ENCODE assay signal across 23 mouse cellular contexts in the genomic region with DNA sequence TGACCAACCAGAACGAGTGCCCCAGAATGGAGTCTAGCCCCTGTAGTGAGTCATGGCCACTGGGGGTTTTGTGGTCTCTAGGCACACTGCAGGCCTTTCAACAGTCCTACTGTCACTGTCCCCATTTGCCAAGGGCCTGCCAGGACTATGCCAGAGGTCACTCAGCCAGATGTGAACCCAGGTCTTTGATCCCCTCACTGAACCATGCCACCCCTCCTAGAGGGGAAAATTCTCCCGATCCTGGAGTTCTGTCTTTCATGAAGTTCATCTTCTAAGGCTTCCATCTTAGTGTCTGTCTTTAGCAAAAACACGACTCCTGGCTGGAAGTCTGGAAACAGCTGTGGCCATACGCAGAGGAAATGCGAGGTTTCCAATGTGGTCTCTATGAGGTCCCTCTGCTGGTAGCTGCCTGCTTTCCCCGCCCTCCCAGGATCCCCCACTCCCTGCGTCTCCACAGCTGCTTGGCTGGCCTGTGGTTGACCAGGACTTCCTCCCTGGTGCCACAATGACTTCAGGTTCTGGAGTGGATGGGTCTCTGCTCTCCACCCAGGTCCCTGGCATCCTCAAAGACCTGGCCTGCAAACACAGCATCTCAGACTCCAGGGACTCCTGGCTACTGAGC. TPM values are rescaled to one million over a fixed set of nuclear protein-coding genes. Genes with fewer than 3 reads are reported as not detected.
DNase-seq lines count a peak whose midpoint lies in the region; ATAC-seq and TF ChIP-seq lines count a peak whose summit lies in the region.
"Had no signal": no experiment of that assay in that cellular context is flagged by ENCODE, and none has a peak within 500 bp of the region (broad histone marks: within the 10 kb centered on the region; RNA-seq: fewer than 3 reads in every experiment).

No protein-coding gene starts in this region.

- H3K4me3 ChIP-seq in heart, embryonic 11.5 days (ENCODE audit: low read depth, low read length) = no peak overlapping the region
- no peak overlapping the region for H3K4me3 ChIP-seq in kidney, postnatal 0 days (replicated peaks; ENCODE audit: low read depth, low read length)
- H3K4me3 ChIP-seq in lung, embryonic 15.5 days = no peak overlapping the region
- no peak overlapping the region for H3K4me3 ChIP-seq in midbrain, embryonic 10.5 days
- H3K4me3 ChIP-seq: hindbrain, embryonic 10.5 days; myocyte had no signal

- H3K9ac ChIP-seq in heart, embryonic 11.5 days (ENCODE audit: low read depth, low read length) = no peak overlapping the region
- H3K9ac ChIP-seq in kidney, postnatal 0 days (ENCODE audit: low read depth, low read length) = no peak overlapping the region
- H3K9ac ChIP-seq in lung, embryonic 15.5 days = no peak overlapping the region

- DNase-seq in heart, adult 11 months = peak; percentile 96
- peak; percentile 61 for DNase-seq in kidney, postnatal 0 days (ENCODE audit: low spot score)
- no peak for DNase-seq in kidney, postnatal 36 days
- no peak for DNase-seq in lung, adult 18-20 months
- DNase-seq in midbrain, embryonic 10.5 days (ENCODE audit: low spot score) = no peak
- DNase-seq: adrenal gland, postnatal 25 days; B cell, adult 2 months; cerebellum, adult 11 months; cerebellum, postnatal 14 days; embryo, embryonic 11 days; liver; midbrain, embryonic 14.5 days; thymus, postnatal 14 days had no signal

- H3K4me2 ChIP-seq in heart, embryonic 11.5 days = no peak overlapping the region
- no peak overlapping the region for H3K4me2 ChIP-seq in kidney, postnatal 0 days (ENCODE audit: low read length)
- H3K4me2 ChIP-seq in lung, embryonic 15.5 days = no peak overlapping the region

- 68% methylated on average over 7 of the region's 7 CpGs for WGBS in heart, embryonic 11.5 days (ENCODE audit: insufficient replicate concordance)
- WGBS in kidney, postnatal 0 days = 49% methylated on average over 7 of the region's 7 CpGs
- WGBS in lung, embryonic 15.5 days = 40% methylated on average over 7 of the region's 7 CpGs
- 86% methylated on average over 7 of the region's 7 CpGs for WGBS in midbrain, embryonic 10.5 days

- H3K27me3 ChIP-seq in heart, embryonic 11.5 days (ENCODE audit: control insufficient read depth, insufficient read depth, low read length) = peaks cover 7% of the 10 kb centered on the region; the same call in 1 of the 2 replicates
- no peaks in the 10 kb centered on the region for H3K27me3 ChIP-seq in kidney, postnatal 0 days (ENCODE audit: insufficient read depth, low read length)
- 0 out of 2 replicates have a peak, but pooled peaks cover 5% of the 10 kb centered on the region for H3K27me3 ChIP-seq in lung, embryonic 15.5 days
- H3K27me3 ChIP-seq in midbrain, embryonic 10.5 days (ENCODE audit: low read depth, poor library complexity, severe bottlenecking) = no peaks in the 10 kb centered on the region

- peak; percentile 39; the same call in 1 of the 2 replicates for TF ChIP-seq CTCF in kidney, postnatal 0 days (IDR thresholded peaks at IDR 0.05; ENCODE audit: low read depth)

- no peaks in the 10 kb centered on the region for H3K36me3 ChIP-seq in heart, embryonic 11.5 days (ENCODE audit: control insufficient read depth, insufficient read depth, low read length)
- H3K36me3 ChIP-seq in kidney, postnatal 0 days (ENCODE audit: insufficient read depth, low read length) = no peaks in the 10 kb centered on the region
- H3K36me3 ChIP-seq in lung, embryonic 15.5 days = no peaks in the 10 kb centered on the region
- H3K36me3 ChIP-seq in midbrain, embryonic 10.5 days = no peaks in the 10 kb centered on the region
- H3K36me3 ChIP-seq: hindbrain, embryonic 10.5 days had no signal

- no peaks in the 10 kb centered on the region for H3K9me3 ChIP-seq in heart, embryonic 11.5 days (replicated peaks; ENCODE audit: control insufficient read depth, low read length)
- H3K9me3 ChIP-seq in kidney, postnatal 0 days (replicated peaks; ENCODE audit: low read length) = no peaks in the 10 kb centered on the region
- no peaks in the 10 kb centered on the region for H3K9me3 ChIP-seq in lung, embryonic 15.5 days
- H3K9me3 ChIP-seq in midbrain, embryonic 10.5 days (replicated peaks) = no peaks in the 10 kb centered on the region
- H3K9me3 ChIP-seq: hindbrain, embryonic 10.5 days had no signal

- ATAC-seq in heart, embryonic 11.5 days (replicated peaks; ENCODE audit: insufficient number of reproducible peaks, low FRiP score, low TSS enrichment) = no peak
- ATAC-seq in kidney, postnatal 0 days (replicated peaks; ENCODE audit: low FRiP score, low read depth) = no peak
- peak; percentile 50; the same call in 1 of the 2 replicates for ATAC-seq in lung, embryonic 15.5 days (ENCODE audit: borderline replicate concordance, extremely low read depth, low FRiP score, low TSS enrichment)
- ATAC-seq: forebrain, embryonic 16.5 days; hindbrain, postnatal 0 days had no signal

- no peaks in the 10 kb centered on the region for H3K4me1 ChIP-seq in heart, embryonic 11.5 days (ENCODE audit: control insufficient read depth, insufficient read depth, low read length)
- H3K4me1 ChIP-seq in kidney, postnatal 0 days (replicated peaks; ENCODE audit: insufficient read depth, low read length) = no peaks in the 10 kb centered on the region
- peaks cover 7% of the 10 kb centered on the region; the same call in 1 of the 2 replicates for H3K4me1 ChIP-seq in lung, embryonic 15.5 days
- 0 out of 2 replicates have a peak, but pooled peaks cover 7% of the 10 kb centered on the region for H3K4me1 ChIP-seq in midbrain, embryonic 10.5 days

- no peak overlapping the region for H3K27ac ChIP-seq in heart, embryonic 11.5 days (ENCODE audit: low read depth, low read length)
- H3K27ac ChIP-seq in kidney, postnatal 0 days = no peak overlapping the region
- H3K27ac ChIP-seq in lung, embryonic 15.5 days = no peak overlapping the region
- no peak overlapping the region for H3K27ac ChIP-seq in midbrain, embryonic 10.5 days (replicated peaks)
- H3K27ac ChIP-seq: hindbrain, embryonic 10.5 days; hindbrain, postnatal 0 days had no signal

RNA-seq across cellular contexts. Expression of gene Pla2g2d, which starts 31.5 kb away (rescaled TPM):
- not detected in 2 replicates for polyA plus RNA-seq in heart, embryonic 11.5 days (2014; fragmentation: Nextera tagmentation; extraction: Ambion mirVana)
- 0.11 and 0.14 TPM in 2 replicates for polyA plus RNA-seq in kidney, postnatal 0 days (2015; fragmentation: Nextera tagmentation; extraction: Ambion mirVana)
- polyA plus RNA-seq in lung, embryonic 15.5 days (2015; fragmentation: Nextera tagmentation; extraction: Ambion mirVana) = not detected in 2 replicates
- 0.56 and 0.78 TPM in 2 replicates for polyA plus RNA-seq in midbrain, embryonic 10.5 days (2016; fragmentation: Nextera tagmentation; extraction: Ambion mirVana)
- polyA plus RNA-seq: liver, embryonic 16.5 days; midbrain, embryonic 14.5 days had no signal

RNA-seq across cellular contexts. Expression of gene Pla2g2f, which starts 49.6 kb away (rescaled TPM):
- polyA plus RNA-seq in heart, embryonic 11.5 days (2014; fragmentation: Nextera tagmentation; extraction: Ambion mirVana) = not detected in 2 replicates
- polyA plus RNA-seq in kidney, postnatal 0 days (2015; fragmentation: Nextera tagmentation; extraction: Ambion mirVana) = not detected in 2 replicates
- not detected in 2 replicates for polyA plus RNA-seq in lung, embryonic 15.5 days (2015; fragmentation: Nextera tagmentation; extraction: Ambion mirVana)
- polyA plus RNA-seq in midbrain, embryonic 10.5 days (2016; fragmentation: Nextera tagmentation; extraction: Ambion mirVana) = 0.47 and 0.62 TPM in 2 replicates
- polyA plus RNA-seq: forebrain, embryonic 16.5 days; kidney, adult 2 months; liver, embryonic 16.5 days; myocyte; neural tube, embryonic 14.5 days; testis, adult 2 months had no signal

RNA-seq across cellular contexts. Expression of gene Pla2g5, which starts 56.3 kb away (rescaled TPM):
- polyA plus RNA-seq in heart, embryonic 11.5 days (2014; fragmentation: Nextera tagmentation; extraction: Ambion mirVana) = 1.1 and 1.9 TPM in 2 replicates
- polyA plus RNA-seq in kidney, postnatal 0 days (2015; fragmentation: Nextera tagmentation; extraction: Ambion mirVana) = 0.68 and 1.0 TPM in 2 replicates
- polyA plus RNA-seq in lung, embryonic 15.5 days (2015; fragmentation: Nextera tagmentation; extraction: Ambion mirVana) = 0.44 and 0.50 TPM in 2 replicates
- polyA plus RNA-seq in midbrain, embryonic 10.5 days (2016; fragmentation: Nextera tagmentation; extraction: Ambion mirVana) = 0.22 and 0.37 TPM in 2 replicates
- polyA plus RNA-seq: hindbrain, embryonic 10.5 days; liver, embryonic 16.5 days had no signal

Comparison
In these comparisons a context has a peak if more than half of its experiments do, and no peak if none do; other contexts are left out.
1. DNase-seq: peak in heart, adult 11 months (single experiment) and kidney, postnatal 0 days (single experiment); none in kidney, postnatal 36 days (0 of 2), lung, adult 18-20 months (0 of 2) and midbrain, embryonic 10.5 days (single experiment).